Mouse (Mus musculus) left cerebral cortex, postnatal 25 days (tissue): ENCODE data around the gene Prkag1. TPM values are rescaled to one million over a fixed set of nuclear protein-coding genes. Genes with fewer than 3 reads are reported as not detected.

Experiments
- DNase-seq, 2 experiments: peaks; one replicate each; pipeline ENCODE4 v3.0.0; 2022; ENCODE audit warnings: low spot score in 2 of 2, mixed read lengths in 1 of 2
- intact Hi-C: fragments of 180-260 bp; cut with DNase I; formaldehyde crosslinking; loops from one replicate; pipeline ENCODE4 v1.15.1; 2025
- total RNA-seq, 2 experiments: library from RNA; stranded (reverse); gene quantifications; 2 replicates each; pipeline ENCODE4 v1.2.3; 2021

The Prkag1 gene
- total RNA-seq, 2 experiments from 2014 or later, result 44.1 to 55.6 TPM

GRCm38 (mm10) chr15:98854214-98854613 lies 22.9 kb upstream of the Prkag1 start:
- intact Hi-C loops, result no loop called here
- DNase-seq, result no peak

DNA sequence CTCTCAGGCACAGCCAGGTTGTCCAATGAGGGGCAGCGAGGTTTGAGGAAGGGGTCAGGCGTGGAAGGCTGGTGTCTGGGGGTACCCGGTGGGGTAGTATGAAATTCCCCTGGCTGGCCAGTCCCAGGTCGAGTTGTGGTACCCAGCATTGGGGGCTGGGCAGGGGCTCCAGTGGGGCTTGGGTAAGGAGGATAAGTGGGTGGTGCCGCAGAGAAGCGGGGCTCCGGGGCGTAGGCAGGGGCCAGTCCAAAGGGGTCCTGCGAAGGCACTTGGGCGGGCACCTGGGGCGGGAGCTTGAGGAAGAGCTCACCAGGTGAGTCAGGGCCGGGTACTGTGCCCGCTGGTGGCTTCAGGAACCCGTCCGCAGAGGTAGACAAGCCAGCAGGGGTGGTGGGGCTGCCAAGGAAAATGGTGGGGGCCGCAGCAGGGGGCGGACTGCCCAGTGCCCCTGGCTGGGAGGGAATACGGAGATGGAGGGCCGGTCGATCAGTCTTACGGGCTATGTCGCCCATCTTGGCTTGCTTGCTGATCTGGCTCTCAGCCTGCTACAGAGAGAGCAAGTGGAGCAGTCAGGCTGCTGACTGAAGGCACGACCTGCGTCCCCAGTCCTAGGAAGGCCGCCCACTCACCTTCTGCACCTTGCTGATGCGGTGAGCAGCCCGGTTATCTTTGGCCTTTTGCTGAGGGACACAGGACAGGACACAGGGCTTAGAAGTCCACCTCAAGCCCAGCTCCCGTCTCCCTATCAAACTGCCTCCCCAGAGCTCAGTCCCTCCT lies 22.0 kb upstream of the Prkag1 start:
- no peak for DNase-seq
- intact Hi-C loops, result no loop called here

GRCm38 (mm10) chr15:98852733-98853132 lies 21.4 kb upstream of the Prkag1 start:
- DNase-seq, result no peak
- intact Hi-C loops, result no loop called here

GRCm38 (mm10) chr15:98852071-98852470 lies 20.8 kb upstream of the Prkag1 start:
- intact Hi-C loops, result no loop called here

DNA sequence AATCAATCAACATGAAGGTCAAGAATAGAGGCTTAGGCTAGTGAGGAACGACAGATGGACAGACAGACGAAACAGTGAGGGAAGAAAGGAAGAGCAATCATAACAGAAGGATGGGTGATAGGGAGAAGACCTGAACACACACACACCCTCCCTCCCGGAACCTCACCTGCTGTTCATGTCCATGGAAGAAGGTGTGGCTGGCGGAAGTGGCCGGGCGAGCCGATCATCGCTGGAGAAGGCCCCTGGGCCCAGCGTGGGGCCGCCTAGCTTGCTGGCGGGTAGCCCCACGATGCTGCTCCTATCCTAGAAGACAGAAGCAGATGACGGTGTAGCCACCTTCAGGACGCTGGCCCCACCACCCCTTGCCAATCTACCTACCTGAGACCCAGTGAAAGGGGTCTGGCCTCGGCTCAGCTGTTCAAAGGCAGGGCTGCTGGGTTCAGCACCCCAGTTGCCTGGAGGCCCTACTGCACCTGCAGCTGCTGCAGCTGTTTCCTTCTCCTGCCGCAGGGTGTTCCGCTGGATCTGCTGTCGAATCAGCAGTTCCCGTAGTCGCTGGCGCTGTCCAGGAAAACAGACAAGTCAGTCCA lies 20.0 kb upstream of the Prkag1 start:
- intact Hi-C loops, result no loop called here
- no peak for DNase-seq

More at GRCm38 (mm10) chr15:98852071-98852470, 20.8 kb upstream of the Prkag1 start:
- DNase-seq, result no peak

DNA sequence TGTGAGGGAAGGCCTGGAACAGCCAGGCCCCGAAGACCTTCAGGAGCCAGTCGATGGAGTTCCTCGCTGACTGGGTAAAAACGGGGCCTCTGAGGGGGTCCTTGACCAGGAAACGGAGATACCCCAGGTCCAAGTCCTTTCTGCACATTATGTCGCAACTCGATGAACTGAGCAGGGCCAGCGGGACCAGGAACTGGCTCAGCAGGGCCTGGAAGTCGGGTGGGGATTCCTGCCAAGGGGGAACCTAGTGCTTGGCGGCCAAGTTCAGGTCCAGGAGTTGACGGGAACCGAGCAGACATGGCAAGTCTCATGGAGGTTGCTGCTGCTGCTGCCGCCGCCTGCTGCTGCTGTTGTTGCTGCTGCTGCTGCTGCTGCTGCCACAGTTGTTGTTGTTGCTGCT lies 19.3 kb upstream of the Prkag1 start:
- DNase-seq, result no peak
- intact Hi-C loops, result no loop called here

DNA sequence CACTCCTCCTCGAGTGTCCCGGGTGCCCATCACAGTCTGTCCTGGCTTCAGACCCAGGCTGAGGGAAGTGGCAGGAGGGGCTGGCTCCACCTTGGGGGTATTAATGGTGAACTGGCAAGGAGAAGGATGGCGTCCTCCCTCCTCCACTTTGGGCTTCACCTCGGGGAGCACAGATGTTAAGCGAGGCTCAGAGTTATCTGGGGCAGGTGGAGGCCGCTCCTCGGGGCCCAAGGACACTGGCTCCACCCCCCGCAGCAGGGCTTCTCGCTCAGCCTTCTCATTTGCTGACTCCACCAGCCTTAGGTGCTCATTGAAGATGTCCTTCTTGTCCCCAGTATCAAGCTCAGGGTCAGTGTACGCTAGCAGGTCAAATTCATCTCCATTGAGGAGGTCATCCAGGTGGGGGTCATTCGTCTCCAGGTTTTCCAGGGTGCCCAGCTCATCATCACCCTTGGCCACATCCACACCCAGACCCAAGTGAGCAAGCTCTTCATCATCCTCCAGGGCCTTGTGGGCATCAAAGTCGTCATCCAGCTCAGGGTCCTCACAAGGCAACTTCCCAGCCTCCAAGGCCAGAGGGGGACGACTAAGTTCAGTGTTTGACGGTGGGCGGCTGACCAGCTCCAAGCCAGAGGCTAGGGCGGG lies 18.8 kb upstream of the Prkag1 start:
- no peak for DNase-seq
- intact Hi-C loops, result no loop called here

GRCm38 (mm10) chr15:98849165-98849564 lies 17.8 kb upstream of the Prkag1 start:
- no peak for DNase-seq
- intact Hi-C loops, result no loop called here

GRCm38 (mm10) chr15:98846140-98846539 lies 14.8 kb upstream of the Prkag1 start:
- intact Hi-C loops, result no loop called here
- DNase-seq, result no peak

DNA sequence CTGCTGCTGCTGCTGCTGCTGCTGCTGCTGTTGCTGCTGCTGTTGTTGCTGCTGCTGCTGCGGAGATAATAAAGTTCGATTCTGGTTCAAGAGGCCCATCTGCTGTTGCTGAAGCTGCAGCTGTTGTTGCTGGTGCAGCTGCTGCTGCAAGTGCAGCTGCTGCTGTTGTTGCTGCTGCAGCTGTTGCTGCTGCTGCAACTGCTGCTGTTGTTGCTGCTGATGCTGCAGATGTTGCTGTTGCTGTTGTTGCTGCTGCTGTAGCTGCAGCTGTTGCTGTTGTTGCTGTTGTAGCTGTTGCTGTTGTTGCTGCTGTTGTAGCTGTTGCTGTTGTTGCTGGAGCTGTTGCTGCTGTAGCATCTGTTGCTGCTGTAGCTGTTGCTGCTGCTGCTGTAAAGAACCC lies 13.8 kb upstream of the Prkag1 start:
- DNase-seq, result no peak
- intact Hi-C loops, result no loop called here

GRCm38 (mm10) chr15:98843595-98844223 lies 12.4 kb upstream of the Prkag1 start:
- intact Hi-C loops, result no loop called here
- DNase-seq, result no peak

DNA sequence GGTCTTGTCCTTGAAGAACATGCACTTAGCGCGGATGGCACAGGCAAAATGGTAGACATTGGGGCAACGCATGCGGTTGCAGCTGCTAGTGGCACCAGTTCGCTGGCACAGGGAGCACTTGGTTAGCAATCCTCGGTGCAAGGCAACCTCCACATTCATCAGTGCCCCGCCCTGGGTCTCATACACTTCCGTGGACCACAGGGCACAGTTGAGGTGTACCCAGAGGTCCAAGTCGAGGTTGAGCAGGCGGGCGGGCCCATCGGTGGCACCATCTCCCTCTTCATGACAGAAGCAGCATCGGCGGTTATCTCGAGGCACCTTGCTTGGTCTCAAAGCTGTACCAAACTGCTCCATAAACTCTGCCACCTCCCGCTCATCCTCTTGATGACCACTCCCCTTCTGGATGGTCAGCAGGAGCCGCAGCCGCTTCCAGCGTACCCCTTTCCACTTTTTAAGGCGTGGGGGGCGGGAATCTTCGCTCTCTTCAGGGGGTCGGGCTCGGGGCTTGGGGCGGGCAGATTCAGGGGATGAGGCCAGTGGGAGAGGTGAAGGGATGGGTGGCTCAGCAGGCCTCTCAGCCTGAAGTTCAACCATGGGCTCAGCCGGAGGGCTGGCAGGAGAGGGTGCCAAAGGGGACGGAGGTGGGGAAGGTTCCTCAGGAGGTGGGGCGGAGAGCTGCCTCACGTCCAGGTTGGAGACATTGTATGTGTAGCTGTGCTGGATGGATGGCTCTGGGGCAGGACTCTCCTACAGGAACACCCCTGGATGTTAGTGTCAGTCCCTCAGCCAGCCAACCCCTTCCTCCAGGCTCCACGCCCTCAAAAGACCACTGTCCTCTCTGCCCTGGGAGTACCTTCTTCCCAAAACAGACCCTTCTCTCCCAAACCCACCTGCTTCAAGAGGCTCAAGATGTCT lies 8.6 kb upstream of the Prkag1 start:
- intact Hi-C loops, result no loop called here
- DNase-seq, result no peak

DNA sequence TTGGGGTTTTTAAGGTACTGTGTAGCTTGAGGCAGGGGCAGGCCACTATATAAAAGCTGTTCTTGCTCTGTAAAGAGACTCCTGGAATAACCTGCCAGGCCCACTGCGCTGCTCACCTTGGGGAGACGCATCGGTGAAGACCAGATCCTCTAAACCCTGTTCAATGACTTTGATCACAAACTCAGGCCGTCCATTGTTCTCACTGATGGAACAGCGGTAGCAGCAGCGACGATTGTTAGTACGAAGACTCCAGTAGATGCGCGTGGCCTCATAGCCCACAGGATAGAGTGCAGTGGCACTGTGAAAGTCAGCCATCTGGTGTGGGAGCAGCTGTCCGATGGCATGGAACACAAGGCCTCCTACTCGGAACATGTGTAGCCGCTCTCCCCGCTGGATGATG lies 7.8 kb upstream of the Prkag1 start:
- no peak for DNase-seq
- intact Hi-C loops, result no loop called here

GRCm38 (mm10) chr15:98837743-98838103 lies 6.4 kb upstream of the Prkag1 start:
- intact Hi-C loops, result no loop called here
- DNase-seq, result no peak

DNA sequence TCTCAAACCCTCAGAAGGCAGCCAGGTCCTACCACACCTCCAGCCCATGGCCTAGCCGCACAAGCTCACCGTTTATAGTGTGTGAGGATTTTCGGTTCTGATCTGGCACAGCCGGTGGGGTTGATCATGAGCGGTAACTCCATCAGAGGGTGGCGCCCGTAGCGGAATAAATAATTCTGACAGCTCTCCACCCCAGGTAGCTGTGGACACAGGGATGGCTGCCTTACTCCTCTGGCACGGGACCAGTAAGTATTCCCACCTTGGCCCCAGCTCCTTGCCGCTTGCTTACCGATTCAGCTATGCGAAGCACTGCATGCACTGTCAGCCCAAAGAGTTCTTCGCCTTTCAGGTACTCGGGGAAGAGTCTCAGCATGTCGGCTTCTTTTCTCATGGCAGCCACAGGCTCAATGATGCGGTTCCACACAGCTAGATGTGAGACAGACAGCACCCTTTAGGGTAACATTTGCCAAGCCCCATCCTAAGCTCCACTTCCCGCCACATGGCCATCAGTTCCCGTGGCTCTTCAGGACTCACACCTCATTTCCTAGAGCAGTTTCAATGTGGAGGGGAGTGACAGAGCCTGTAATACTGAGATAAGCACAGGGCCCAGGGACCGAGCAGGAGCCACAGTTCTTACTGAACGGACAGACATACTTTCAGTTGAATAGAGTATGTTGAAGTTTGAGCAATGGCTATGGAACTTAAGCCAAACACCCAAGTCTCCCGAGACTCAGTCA lies 5.9 kb upstream of the Prkag1 start:
- intact Hi-C loops, result no loop called here
- no peak for DNase-seq

DNA sequence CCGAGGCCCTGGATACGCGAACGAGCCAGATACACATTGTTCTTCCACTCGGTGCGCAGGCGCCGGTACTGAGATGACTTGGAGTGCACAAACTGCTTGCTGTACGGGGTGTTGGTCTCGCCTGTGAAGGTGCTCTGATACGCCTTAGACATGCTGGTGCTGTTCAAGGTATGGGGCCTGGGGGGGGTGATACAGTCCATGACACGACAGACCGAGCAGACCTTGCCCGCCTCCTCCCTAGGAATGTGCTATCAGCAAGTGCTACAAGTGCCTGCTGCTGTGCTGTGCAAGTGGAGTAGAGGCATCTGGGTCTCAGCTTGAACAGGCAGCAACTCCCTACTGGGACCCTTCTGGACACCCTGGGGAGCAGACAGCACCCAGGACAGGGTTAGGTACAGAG lies 4.0 kb upstream of the Prkag1 start:
- DNase-seq, result no peak
- intact Hi-C loops, result no loop called here

GRCm38 (mm10) chr15:98834059-98834458 lies 2.7 kb upstream of the Prkag1 start:
- intact Hi-C loops, result loop anchor here (5.0 kb wide), 1 partner anchor 33 kb away; no protein-coding TSS in a partner anchor
- no peak for DNase-seq

- intact Hi-C loops, result loop anchor here (5.0 kb wide), 1 partner anchor 34 kb away; no protein-coding TSS in a partner anchor
- DNase-seq, result no peak
These were observed 2.0 kb upstream of the Prkag1 start for GRCm38 (mm10) chr15:98833281-98833680.
